Mouse (Mus musculus) CH12.LX (cell line): ENCODE data around the gene Kif26b. TPM values are rescaled to one million over a fixed set of nuclear protein-coding genes. Genes with fewer than 3 reads are reported as not detected.
A peak's percentile ranks its signal among the peaks of the same experiment; 100 is the strongest.

ENCODE experiments used
- DNase-seq: peaks from one replicate; pipeline ENCODE4 v3.0.0-alpha.2; 2013; ENCODE audit errors: extremely low read depth
- H3K27ac ChIP-seq: 2 replicates; pipeline ENCODE4 v1.5.1; 2012; ENCODE audit warnings: low read depth, mild to moderate bottlenecking, control low read depth, moderate library complexity; ENCODE audit not compliant: insufficient read depth
- H3K27me3 ChIP-seq: replicated peaks from 2 replicates; pipeline ENCODE3; 2012; ENCODE audit warnings: inconsistent platforms
- H3K36me3 ChIP-seq, 2 experiments: replicated peaks in 1 of 2; 2 replicates each; pipeline versions ENCODE3 to v1.6.1; 2012; ENCODE audit warnings: inconsistent platforms in 1 of 2, low read length in 1 of 2, mild to moderate bottlenecking in 1 of 2, mixed read lengths in 1 of 2, moderate library complexity in 1 of 2; ENCODE audit not compliant: control insufficient read depth in 1 of 2, insufficient read depth in 1 of 2
- H3K4me1 ChIP-seq, 2 experiments: 2 replicates each; pipeline ENCODE4 v1.6.1; 2012; ENCODE audit warnings: inconsistent platforms in 1 of 2, moderate library complexity in 1 of 2; ENCODE audit not compliant: insufficient read depth in 2 of 2, control insufficient read depth in 1 of 2
- H3K4me2 ChIP-seq: 2 replicates; pipeline ENCODE4 v1.6.1; 2012; ENCODE audit warnings: low read depth, mild to moderate bottlenecking, control low read depth; ENCODE audit not compliant: poor library complexity, insufficient read depth, severe bottlenecking
- H3K4me3 ChIP-seq, 3 experiments: fragments of 150-350 bp in 1 of 3; sonication (generic) in 1 of 3; replicated peaks in 1 of 3; 2 replicates each; pipeline versions ENCODE3 to v1.5.1; 2011 to 2012; ENCODE audit warnings: low read depth in 2 of 3, low read length in 2 of 3, mild to moderate bottlenecking in 2 of 3, moderate library complexity in 2 of 3, control low read depth in 1 of 3, improper control_type of control experiment in 1 of 3, inconsistent platforms in 1 of 3, mixed read lengths in 1 of 3; ENCODE audit not compliant: poor library complexity in 1 of 3
- H3K79me2 ChIP-seq: replicated peaks from 2 replicates; pipeline ENCODE4 v1.6.1; 2012; ENCODE audit warnings: mild to moderate bottlenecking, moderate library complexity; ENCODE audit not compliant: control insufficient read depth, poor library complexity, insufficient read depth, severe bottlenecking; ENCODE audit errors: extremely low read depth
- H3K9ac ChIP-seq: 2 replicates; pipeline ENCODE4 v1.6.1; 2012; ENCODE audit warnings: low read depth, mild to moderate bottlenecking, control low read depth, moderate library complexity; ENCODE audit not compliant: insufficient read depth
- H3K9me3 ChIP-seq: replicated peaks from 2 replicates; pipeline ENCODE3; 2012; ENCODE audit warnings: low read length, inconsistent platforms, mixed read lengths
- CTCF ChIP-seq, 2 experiments: IDR thresholded peaks in 1 of 2; conservative IDR thresholded peaks in 1 of 2; 2 replicates each; pipeline ENCODE4 v1.5.1; 2011 to 2012; ENCODE audit warnings: low read depth in 2 of 2, low read length in 2 of 2, improper control_type of control experiment in 1 of 2, inconsistent platforms in 1 of 2, mild to moderate bottlenecking in 1 of 2, moderate library complexity in 1 of 2
- E2F4 ChIP-seq: IDR thresholded peaks from 2 replicates; pipeline ENCODE4 v1.6.1; 2011; ENCODE audit warnings: low read depth, low read length, improper control_type of control experiment; ENCODE audit not compliant: insufficient replicate concordance
- EP300 ChIP-seq: IDR thresholded peaks from 2 replicates; pipeline ENCODE4 v1.6.1; 2011; ENCODE audit warnings: low read length, improper control_type of control experiment
- GABPA ChIP-seq: IDR thresholded peaks from 2 replicates; pipeline ENCODE4 v1.6.1; 2012; ENCODE audit warnings: low read depth, low read length, improper control_type of control experiment, inconsistent platforms; ENCODE audit not compliant: insufficient replicate concordance
- HCFC1 ChIP-seq: IDR thresholded peaks from 2 replicates; pipeline ENCODE4 v1.6.1; 2012; ENCODE audit warnings: low read depth, mild to moderate bottlenecking, inconsistent platforms, low read length, improper control_type of control experiment
- KAT2A ChIP-seq: IDR thresholded peaks from 2 replicates; pipeline ENCODE4 v1.6.1; 2012; ENCODE audit warnings: low read length, improper control_type of control experiment, inconsistent platforms; ENCODE audit not compliant: insufficient replicate concordance
- MAX ChIP-seq: IDR thresholded peaks from 2 replicates; pipeline ENCODE4 v1.6.1; 2011; ENCODE audit warnings: low read length, improper control_type of control experiment
- PAX5 ChIP-seq: IDR thresholded peaks from 2 replicates; pipeline ENCODE4 v1.6.1; 2012; ENCODE audit warnings: low read length, inconsistent platforms, mixed read lengths
- POLR2A ChIP-seq: IDR thresholded peaks from 2 replicates; pipeline ENCODE4 v1.6.1; 2011; ENCODE audit warnings: low read depth, mild to moderate bottlenecking, improper control_type of control experiment, low read length
- RAD21 ChIP-seq: IDR thresholded peaks from 2 replicates; pipeline ENCODE4 v1.6.1; 2011; ENCODE audit warnings: low read depth, mild to moderate bottlenecking, low read length, improper control_type of control experiment, moderate library complexity
- RCOR1 ChIP-seq: conservative IDR thresholded peaks from 2 replicates; pipeline ENCODE4 v1.6.1; 2012; ENCODE audit warnings: low read depth, mild to moderate bottlenecking, inconsistent platforms, low read length, improper control_type of control experiment
- SMC3 ChIP-seq: IDR thresholded peaks from 2 replicates; pipeline ENCODE4 v1.6.1; 2011; ENCODE audit warnings: low read depth, low read length, improper control_type of control experiment
- UBTF ChIP-seq: IDR thresholded peaks from 2 replicates; pipeline ENCODE4 v1.6.1; 2012; ENCODE audit warnings: low read depth, mild to moderate bottlenecking, inconsistent platforms, low read length, improper control_type of control experiment, moderate library complexity
- USF1 ChIP-seq: IDR thresholded peaks from 2 replicates; pipeline ENCODE4 v1.6.1; 2014; ENCODE audit warnings: low read depth, mild to moderate bottlenecking, inconsistent platforms, low read length, improper control_type of control experiment
- ZKSCAN1 ChIP-seq: IDR thresholded peaks from 2 replicates; pipeline ENCODE4 v1.6.1; 2012; ENCODE audit warnings: low read depth, inconsistent platforms, low read length, improper control_type of control experiment, borderline replicate concordance
- dilution Hi-C: fragments of 300-500 bp; cut with MboI; formaldehyde crosslinking; loops from 2 replicates; pipeline ENCODE4 v1.14.3; 2020; ENCODE audit warnings: low sequenced_read_pairs; ENCODE audit not compliant: extremely low pct_unique_long_range_greater_than_20kb, extremely low pct_ligation_motif_present
- in situ Hi-C: fragments of 300-500 bp; cut with MboI; formaldehyde crosslinking; loops from 3 replicates; pipeline ENCODE4 v1.14.3; 2019; ENCODE audit warnings: low sequenced_read_pairs, low pct_ligation_motif_present, low pct_unique_long_range_greater_than_20kb, mixed read lengths
- polyA plus RNA-seq: library from polyadenylated mRNA; unstranded; fragments of >175 nt; gene quantifications from 2 replicates; pipeline ENCODE4 v1.2.1, GENCODE M21; 2012; ENCODE audit warnings: low read depth; ENCODE audit not compliant: insufficient read length
- total RNA-seq, 2 experiments: library from RNA; depleted of rRNA; stranded (reverse); fragments of 300-350 nt in 1 of 2; fragments of >200 nt in 1 of 2; gene quantifications; 2 replicates each; pipeline ENCODE4 v1.2.3; 2012 to 2014

The Kif26b gene
- total and polyA plus RNA-seq, 3 experiments, result 0.09 TPM; not detected in 2

- no peaks in the 10 kb centered on the region for H3K9me3 ChIP-seq
- H3K4me2 ChIP-seq, result no peak overlapping the region
- DNase-seq, result no peak
- no peaks in the 10 kb centered on the region for H3K79me2 ChIP-seq
- no peak overlapping the region for H3K9ac ChIP-seq
- dilution Hi-C loops (no loop called here), in situ Hi-C loops (no loop called here)
- no peaks in the 10 kb centered on the region for H3K27me3 ChIP-seq
- H3K4me1 ChIP-seq, result peaks cover 4 to 18% of the 10 kb centered on the region in 2 experiments; a peak in 2 of 4 replicates
- H3K4me3 ChIP-seq, result no peak overlapping the region
- H3K36me3 ChIP-seq, result no peaks in the 10 kb centered on the region
- TF ChIP-seq RCOR1 (no peak), E2F4 (no peak), USF1 (no peak), RAD21 (no peak), MAX (no peak)
- TF ChIP-seq, all 38 proteins: peak for 0
- no peak overlapping the region for H3K27ac ChIP-seq
These were observed 20.7 kb downstream of the Kif26b start for GRCm38 (mm10) chr1:178549576-178549975.

GRCm38 (mm10) chr1:178550477-178551047 lies 21.6 kb downstream of the Kif26b start:
- in situ Hi-C loops (no loop called here), dilution Hi-C loops (no loop called here)
- Histone ChIP-seq H3K79me2 (no peaks in the 10 kb centered on the region), H3K4me1 (peaks cover 4 to 15% of the 10 kb centered on the region in 2 experiments; a peak in 2 of 4 replicates), H3K9me3 (no peaks in the 10 kb centered on the region), H3K27me3 (no peaks in the 10 kb centered on the region), H3K27ac (no peak overlapping the region), H3K4me2 (no peak overlapping the region), H3K9ac (no peak overlapping the region), H3K36me3 (no peaks in the 10 kb centered on the region), H3K4me3 (no peak overlapping the region)
- DNase-seq, result no peak
- TF ChIP-seq UBTF, result no peak
- no peak for TF ChIP-seq HCFC1
- TF ChIP-seq GABPA, result no peak
- TF ChIP-seq POLR2A, result no peak
- TF ChIP-seq MAX, result no peak
- TF ChIP-seq CTCF (conservative IDR thresholded peaks at IDR 0.05 in 1 of 2, IDR thresholded peaks at IDR 0.05 in 1 of 2; ENCODE audit: low read depth in 2 of 2, low read length in 2 of 2), result no peak
- TF ChIP-seq SMC3, result no peak
- no peak for TF ChIP-seq PAX5

GRCm38 (mm10) chr1:178552278-178552897 lies 23.5 kb downstream of the Kif26b start:
- no peak overlapping the region for H3K4me3 ChIP-seq
- no peaks in the 10 kb centered on the region for H3K36me3 ChIP-seq
- no peak overlapping the region for H3K9ac ChIP-seq
- H3K27ac ChIP-seq, result no peak overlapping the region
- peak; percentile 25 for DNase-seq
- H3K4me2 ChIP-seq, result no peak overlapping the region
- TF ChIP-seq ZKSCAN1, result no peak
- no peak for TF ChIP-seq CTCF (conservative IDR thresholded peaks at IDR 0.05 in 1 of 2, IDR thresholded peaks at IDR 0.05 in 1 of 2; ENCODE audit: low read depth in 2 of 2, low read length in 2 of 2)
- TF ChIP-seq EP300, result no peak
- no peak for TF ChIP-seq KAT2A
- dilution Hi-C loops, result no loop called here
- H3K4me1 ChIP-seq, result peaks cover 4 to 15% of the 10 kb centered on the region in 2 experiments; a peak in 2 of 4 replicates
- no peaks in the 10 kb centered on the region for H3K27me3 ChIP-seq
- in situ Hi-C loops, result no loop called here
- no peaks in the 10 kb centered on the region for H3K9me3 ChIP-seq
- H3K79me2 ChIP-seq, result no peaks in the 10 kb centered on the region
